9 mouse cellular contexts compared by ENCODE assay signal in genomic region chr7:68976813-68977752, GRCm38 (mm10).
A peak's percentile ranks its signal among the peaks of the same experiment; 100 is the strongest.
DNase-seq lines count a peak whose midpoint lies in the region; ATAC-seq and TF ChIP-seq lines count a peak whose summit lies in the region.
"Had no signal": no experiment of that assay in that cellular context is flagged by ENCODE, and none has a peak within 500 bp of the region (broad histone marks: within the 10 kb centered on the region; RNA-seq: fewer than 3 reads in every experiment).

No protein-coding gene starts in this region.

- DNase-seq in heart, adult 8-10 months (ENCODE audit: low spot score) = peak; percentile 19
- no peak for DNase-seq in heart, adult 11 months
- DNase-seq in Muller cell, postnatal 12 days (ENCODE audit: inconsistent ontology term) = peak; percentile 61
- peak; percentile 27 for DNase-seq in fibroblast of lung, adult 2 months (ENCODE audit: low read depth)
- DNase-seq in liver, postnatal 0 days = no peak
- peak; percentile 26 for DNase-seq in right cerebral cortex, postnatal 25 days
- no peak for DNase-seq in spleen, adult 18-20 months

- no peak overlapping the region for H3K4me3 ChIP-seq in kidney, embryonic 15.5 days (replicated peaks)
- no peak overlapping the region for H3K4me3 ChIP-seq in liver, postnatal 0 days (ENCODE audit: low read depth, low read length)
- H3K4me3 ChIP-seq: heart, embryonic 15.5 days had no signal

- no peaks in the 10 kb centered on the region for H3K9me3 ChIP-seq in kidney, embryonic 15.5 days (replicated peaks)
- no peaks in the 10 kb centered on the region for H3K9me3 ChIP-seq in liver, postnatal 0 days (ENCODE audit: low read length)
- H3K9me3 ChIP-seq: heart, embryonic 15.5 days had no signal

- H3K27me3 ChIP-seq in kidney, embryonic 15.5 days = no peaks in the 10 kb centered on the region
- H3K27me3 ChIP-seq in liver, postnatal 0 days (ENCODE audit: insufficient read depth, low read length) = no peaks in the 10 kb centered on the region
- H3K27me3 ChIP-seq: heart, embryonic 15.5 days had no signal

- H3K9ac ChIP-seq in kidney, embryonic 15.5 days = no peak overlapping the region
- H3K9ac ChIP-seq in liver, postnatal 0 days (replicated peaks) = no peak overlapping the region
- H3K9ac ChIP-seq: heart, embryonic 15.5 days had no signal

- peaks cover 31% of the 10 kb centered on the region for H3K4me1 ChIP-seq in kidney, embryonic 15.5 days
- H3K4me1 ChIP-seq in liver, postnatal 0 days (ENCODE audit: insufficient read depth) = no peaks in the 10 kb centered on the region
- H3K4me1 ChIP-seq: heart, embryonic 15.5 days had no signal

- no peaks in the 10 kb centered on the region for H3K36me3 ChIP-seq in kidney, embryonic 15.5 days
- H3K36me3 ChIP-seq in liver, postnatal 0 days (replicated peaks; ENCODE audit: insufficient read depth, low read length) = no peaks in the 10 kb centered on the region
- H3K36me3 ChIP-seq: heart, embryonic 15.5 days had no signal

- H3K4me2 ChIP-seq in kidney, embryonic 15.5 days = no peak overlapping the region
- H3K4me2 ChIP-seq in liver, postnatal 0 days (ENCODE audit: low read depth, low read length) = no peak overlapping the region
- H3K4me2 ChIP-seq: heart, embryonic 15.5 days had no signal

- TF ChIP-seq CTCF in liver, postnatal 0 days (IDR thresholded peaks at IDR 0.05; ENCODE audit: low read depth) = peak; percentile 59

- peak; percentile 36; the same call in 1 of the 2 replicates for ATAC-seq in kidney, embryonic 15.5 days (replicated peaks; ENCODE audit: low FRiP score)
- no peak for ATAC-seq in liver, postnatal 0 days

- no peak for TF ChIP-seq EP300 in liver, postnatal 0 days (IDR thresholded peaks at IDR 0.05; ENCODE audit: low read depth)

- no peak overlapping the region for H3K27ac ChIP-seq in kidney, embryonic 15.5 days
- no peak overlapping the region for H3K27ac ChIP-seq in liver, postnatal 0 days (ENCODE audit: low read depth)
- H3K27ac ChIP-seq: heart, embryonic 15.5 days had no signal

- WGBS in kidney, embryonic 15.5 days = 46% methylated on average over 7 of the region's 7 CpGs
- WGBS in liver, postnatal 0 days (ENCODE audit: insufficient replicate concordance) = 53% methylated on average over 7 of the region's 7 CpGs

Comparison
In these comparisons a context has a peak if more than half of its experiments do, and no peak if none do; other contexts are left out.
1. DNase-seq: peak in heart, adult 8-10 months (single experiment), Muller cell, postnatal 12 days (single experiment), fibroblast of lung, adult 2 months (single experiment) and right cerebral cortex, postnatal 25 days (single experiment); none in heart, adult 11 months (single experiment), liver, postnatal 0 days (single experiment) and spleen, adult 18-20 months (0 of 2).